Mouse (Mus musculus) heart, postnatal 0 days (tissue): ENCODE data around the gene Tax1bp3.

Source experiments
- CTCF ChIP-seq: IDR thresholded peaks from 2 replicates; pipeline ENCODE4 v1.5.1; 2016; ENCODE audit warnings: antibody characterized with exemption, control low read depth, low read depth
- EP300 ChIP-seq: IDR thresholded peaks from 2 replicates; pipeline ENCODE4 v1.6.1; 2016; ENCODE audit warnings: antibody characterized with exemption, low read depth

DNA sequence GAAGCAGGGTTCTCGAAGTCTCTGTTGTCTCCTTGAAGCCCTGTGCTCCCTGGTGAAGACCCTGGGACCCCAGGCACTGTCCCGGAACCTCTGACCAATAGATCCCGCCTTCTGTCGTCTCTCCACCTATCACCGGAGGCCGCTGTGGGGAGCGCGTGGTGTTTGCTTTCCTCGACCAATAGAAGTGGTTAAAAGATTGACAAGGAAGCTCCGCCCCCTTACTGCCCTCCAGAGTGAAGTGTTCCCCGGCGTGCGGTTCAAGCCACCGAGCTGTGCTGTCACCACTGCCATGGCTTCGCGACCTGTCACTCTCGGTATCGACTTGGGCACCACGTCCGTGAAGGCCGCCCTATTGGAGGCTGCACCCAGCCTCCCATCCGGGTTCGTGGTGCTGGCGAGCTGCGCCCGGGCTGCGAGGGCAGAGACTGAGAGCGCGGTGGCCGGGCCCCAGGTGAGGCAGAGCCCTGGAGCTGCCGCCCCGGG, 22.4 kb downstream of the Tax1bp3 start, which contains the start of gene Shpk:
- no peak for TF ChIP-seq CTCF
- TF ChIP-seq EP300: no peak
